Mouse (Mus musculus): ENCODE measurements around the gene Pgam1. TPM values are rescaled to one million over a fixed set of nuclear protein-coding genes. Genes with fewer than 3 reads are reported as not detected.

Gene Pgam1
- polyA plus RNA-seq, 2 experiments = 490 to 562 TPM

- TF ChIP-seq POLR2A (IDR thresholded peaks at IDR 0.05; ENCODE audit: borderline replicate concordance, extremely low read depth, insufficient read depth, insufficient read length) = no peak
- Histone ChIP-seq H3K4me2 (replicated peaks; ENCODE audit: low read depth, low read length, severe bottlenecking) (no peak overlapping the region), H3K27ac (replicated peaks; ENCODE audit: low read depth, low read length) (no peak overlapping the region), H3K27me3 (ENCODE audit: control insufficient read depth, insufficient read depth, low read length) (no peaks in the 10 kb centered on the region), H3K9ac (ENCODE audit: low read depth, low read length, severe bottlenecking) (no peak overlapping the region), H3K4me3 (replicated peaks; ENCODE audit: low read length) (no peak overlapping the region), H3K36me3 (ENCODE audit: control insufficient read depth, insufficient read depth, low read length) (peaks cover 60% of the 10 kb centered on the region), H3K9me3 (ENCODE audit: control insufficient read depth, low read length) (no peaks in the 10 kb centered on the region), H3K4me1 (ENCODE audit: control insufficient read depth, insufficient read depth, low read length) (no peaks in the 10 kb centered on the region)
- WGBS = 88% methylated on average over 14 of the region's 14 CpGs
- ATAC-seq (ENCODE audit: low FRiP score, low read depth) (no peak), DNase-seq (ENCODE audit: low spot score) (no peak)
Observed at GRCm38 (mm10) chr19:41874356-41874755, 37.4 kb upstream of the Pgam1 start.

- Histone ChIP-seq H3K9me3 (ENCODE audit: control insufficient read depth, low read length) (no peaks in the 10 kb centered on the region), H3K4me2 (replicated peaks; ENCODE audit: low read depth, low read length, severe bottlenecking) (no peak overlapping the region), H3K36me3 (ENCODE audit: control insufficient read depth, insufficient read depth, low read length) (peaks cover 73% of the 10 kb centered on the region), H3K27ac (replicated peaks; ENCODE audit: low read depth, low read length) (no peak overlapping the region), H3K27me3 (ENCODE audit: control insufficient read depth, insufficient read depth, low read length) (no peaks in the 10 kb centered on the region), H3K4me3 (replicated peaks; ENCODE audit: low read length) (no peak overlapping the region), H3K4me1 (ENCODE audit: control insufficient read depth, insufficient read depth, low read length) (no peaks in the 10 kb centered on the region), H3K9ac (ENCODE audit: low read depth, low read length, severe bottlenecking) (no peak overlapping the region)
- 95% methylated on average over 4 of the region's 4 CpGs for WGBS
- no peak for DNase-seq (ENCODE audit: low spot score)
- no peak for TF ChIP-seq POLR2A (IDR thresholded peaks at IDR 0.05; ENCODE audit: borderline replicate concordance, extremely low read depth, insufficient read depth, insufficient read length)
- ATAC-seq (ENCODE audit: low FRiP score, low read depth) = no peak
Observed at GRCm38 (mm10) chr19:41881842-41882241, 29.9 kb upstream of the Pgam1 start.

GRCm38 (mm10) chr19:41883882-41884281 is 27.8 kb upstream of the Pgam1 start:
- no peak overlapping the region for H3K4me2 ChIP-seq (replicated peaks; ENCODE audit: low read depth, low read length, severe bottlenecking)
- ATAC-seq (ENCODE audit: low FRiP score, low read depth) (no peak), DNase-seq (ENCODE audit: low spot score) (no peak)
- no peak overlapping the region for H3K9ac ChIP-seq (ENCODE audit: low read depth, low read length, severe bottlenecking)
- H3K27ac ChIP-seq (replicated peaks; ENCODE audit: low read depth, low read length) = no peak overlapping the region
- no peak for TF ChIP-seq POLR2A (IDR thresholded peaks at IDR 0.05; ENCODE audit: borderline replicate concordance, extremely low read depth, insufficient read depth, insufficient read length)
- 93% methylated on average over 9 of the region's 9 CpGs for WGBS
- no peak overlapping the region for H3K4me3 ChIP-seq (replicated peaks; ENCODE audit: low read length)
- no peaks in the 10 kb centered on the region for H3K9me3 ChIP-seq (ENCODE audit: control insufficient read depth, low read length)
- H3K36me3 ChIP-seq (ENCODE audit: control insufficient read depth, insufficient read depth, low read length) = peaks cover 72% of the 10 kb centered on the region
- H3K4me1 ChIP-seq (ENCODE audit: control insufficient read depth, insufficient read depth, low read length) = no peaks in the 10 kb centered on the region
- no peaks in the 10 kb centered on the region for H3K27me3 ChIP-seq (ENCODE audit: control insufficient read depth, insufficient read depth, low read length)

DNA sequence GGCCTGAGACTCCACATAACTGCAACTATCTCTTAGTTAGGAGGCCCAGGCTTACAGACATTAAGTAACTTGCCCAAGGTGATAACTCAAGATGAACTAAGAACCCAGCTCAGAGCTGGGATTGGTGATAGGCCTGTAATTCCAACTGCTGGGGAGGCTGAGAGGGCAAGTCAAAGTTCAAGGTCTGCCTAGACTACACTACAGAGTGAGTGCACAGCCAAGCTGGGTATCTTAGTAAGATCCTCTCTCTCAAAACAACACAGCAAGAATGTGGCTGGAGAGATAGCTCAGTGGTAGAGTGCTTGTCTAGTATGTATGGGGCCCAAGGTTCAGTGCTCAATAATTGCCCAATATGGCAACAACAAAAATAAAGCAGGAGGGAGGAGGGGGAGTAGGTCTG is 23.5 kb upstream of the Pgam1 start:
- Histone ChIP-seq H3K36me3 (ENCODE audit: control insufficient read depth, insufficient read depth, low read length) (peaks cover 61% of the 10 kb centered on the region), H3K4me3 (replicated peaks; ENCODE audit: low read length) (no peak overlapping the region), H3K4me2 (replicated peaks; ENCODE audit: low read depth, low read length, severe bottlenecking) (no peak overlapping the region), H3K9me3 (ENCODE audit: control insufficient read depth, low read length) (no peaks in the 10 kb centered on the region), H3K9ac (ENCODE audit: low read depth, low read length, severe bottlenecking) (no peak overlapping the region), H3K27me3 (ENCODE audit: control insufficient read depth, insufficient read depth, low read length) (no peaks in the 10 kb centered on the region), H3K27ac (replicated peaks; ENCODE audit: low read depth, low read length) (no peak overlapping the region), H3K4me1 (ENCODE audit: control insufficient read depth, insufficient read depth, low read length) (no peaks in the 10 kb centered on the region)
- ATAC-seq (ENCODE audit: low FRiP score, low read depth) (no peak), DNase-seq (ENCODE audit: low spot score) (no peak)
- TF ChIP-seq POLR2A (IDR thresholded peaks at IDR 0.05; ENCODE audit: borderline replicate concordance, extremely low read depth, insufficient read depth, insufficient read length) = no peak

- Histone ChIP-seq H3K4me3 (replicated peaks; ENCODE audit: low read length) (peak overlapping the region; percentile 71), H3K4me1 (ENCODE audit: control insufficient read depth, insufficient read depth, low read length) (peaks cover 7% of the 10 kb centered on the region; the same call in 1 of the 2 replicates), H3K4me2 (replicated peaks; ENCODE audit: low read depth, low read length, severe bottlenecking) (peak overlapping the region; percentile 72), H3K36me3 (ENCODE audit: control insufficient read depth, insufficient read depth, low read length) (peaks cover 13% of the 10 kb centered on the region), H3K9ac (ENCODE audit: low read depth, low read length, severe bottlenecking) (peak overlapping the region; percentile 57), H3K27ac (replicated peaks; ENCODE audit: low read depth, low read length) (no peak overlapping the region), H3K27me3 (ENCODE audit: control insufficient read depth, insufficient read depth, low read length) (no peaks in the 10 kb centered on the region), H3K9me3 (ENCODE audit: control insufficient read depth, low read length) (no peaks in the 10 kb centered on the region)
- ATAC-seq (ENCODE audit: low FRiP score, low read depth) (no peak), DNase-seq (ENCODE audit: low spot score) (no peak)
- no peak for TF ChIP-seq POLR2A (IDR thresholded peaks at IDR 0.05; ENCODE audit: borderline replicate concordance, extremely low read depth, insufficient read depth, insufficient read length)
- 47% methylated on average over 7 of the region's 7 CpGs for WGBS
Observed at GRCm38 (mm10) chr19:41894959-41895358, 16.8 kb upstream of the Pgam1 start.
